Mouse (Mus musculus) intestine, embryonic 15.5 days (tissue): ENCODE measurements around the gene Dlgap1. TPM values are rescaled to one million over a fixed set of nuclear protein-coding genes. Genes with fewer than 3 reads are reported as not detected.

ENCODE experiments used
- ATAC-seq: fragments of 200-750 bp; cut with Nextera tagmentation; 2 replicates; pipeline ENCODE4 v1.8.0; 2017; ENCODE audit warnings: moderate TSS enrichment, moderate library complexity
- H3K27ac ChIP-seq: fragments of 300-500 bp; sonication (generic); 2 replicates; pipeline ENCODE4 v1.5.1; 2015; ENCODE audit warnings: mild to moderate bottlenecking, inconsistent platforms
- H3K27me3 ChIP-seq: fragments of 300-500 bp; sonication (generic); replicated peaks from 2 replicates; pipeline ENCODE4 v1.6.1; 2015; ENCODE audit warnings: inconsistent platforms
- H3K36me3 ChIP-seq: fragments of 300-500 bp; sonication (generic); 2 replicates; pipeline ENCODE4 v1.6.1; 2015; ENCODE audit warnings: inconsistent platforms
- H3K4me1 ChIP-seq: fragments of 300-500 bp; sonication (generic); replicated peaks from 2 replicates; pipeline ENCODE4 v1.6.1; 2015; ENCODE audit warnings: inconsistent platforms
- H3K4me2 ChIP-seq: fragments of 300-500 bp; sonication (generic); replicated peaks from 2 replicates; pipeline ENCODE4 v1.6.1; 2015; ENCODE audit warnings: mild to moderate bottlenecking, inconsistent platforms
- H3K4me3 ChIP-seq: fragments of 300-500 bp; sonication (generic); replicated peaks from 2 replicates; pipeline ENCODE4 v1.5.1; 2015; ENCODE audit warnings: inconsistent platforms
- H3K9ac ChIP-seq: fragments of 300-500 bp; sonication (generic); 2 replicates; pipeline ENCODE4 v1.6.1; 2015; ENCODE audit warnings: inconsistent platforms
- H3K9me3 ChIP-seq: fragments of 300-500 bp; sonication (generic); 2 replicates; pipeline ENCODE4 v1.6.1; 2016; ENCODE audit warnings: inconsistent platforms
- WGBS: fragments of 180-500 bp; shearing (Covaris S2); methylation state at CpG from one replicate; pipeline ENCODE4 v1.1.7; 2015; 5-methylcytosine and 5-hydroxymethylcytosine counted together
- polyA plus RNA-seq: library from polyadenylated mRNA; unstranded; fragments of >200 nt; fragmentation: Nextera tagmentation; extraction: Ambion mirVana; gene quantifications from 2 replicates; pipeline ENCODE4 v1.2.1, GENCODE M21; 2015

Dlgap1 gene
- polyA plus RNA-seq, 1 experiment from 2014 or later = 1.6 TPM

GRCm38 (mm10) chr17:70022618-70023017, 53.7 kb downstream of the Dlgap1 start:
- Histone ChIP-seq H3K27ac (no peak overlapping the region), H3K4me2 (no peak overlapping the region), H3K36me3 (no peaks in the 10 kb centered on the region), H3K9me3 (no peaks in the 10 kb centered on the region), H3K27me3 (no peaks in the 10 kb centered on the region), H3K4me3 (no peak overlapping the region), H3K4me1 (no peaks in the 10 kb centered on the region), H3K9ac (no peak overlapping the region)
- WGBS = 76% methylated on average over 2 of the region's 2 CpGs
- ATAC-seq = no peak

- 41% methylated on average over 2 of the region's 2 CpGs for WGBS
- peak; percentile 41; the same call in 1 of the 2 replicates for ATAC-seq
Measured at GRCm38 (mm10) chr17:70034862-70035261, 66.0 kb downstream of the Dlgap1 start.

GRCm38 (mm10) chr17:70040751-70041430, 72.0 kb downstream of the Dlgap1 start:
- no peak overlapping the region for H3K9ac ChIP-seq
- H3K4me2 ChIP-seq = no peak overlapping the region
- WGBS = 49% methylated on average over 7 of the region's 7 CpGs
- H3K27ac ChIP-seq = no peak overlapping the region
- H3K36me3 ChIP-seq = no peaks in the 10 kb centered on the region
- ATAC-seq = no peak
- no peaks in the 10 kb centered on the region for H3K9me3 ChIP-seq
- H3K4me3 ChIP-seq = no peak overlapping the region
- H3K27me3 ChIP-seq = no peaks in the 10 kb centered on the region
- H3K4me1 ChIP-seq = no peaks in the 10 kb centered on the region; the same call in 1 of the 2 replicates

More at GRCm38 (mm10) chr17:70034862-70035261, 66.0 kb downstream of the Dlgap1 start:
- Histone ChIP-seq H3K4me3 (no peak overlapping the region), H3K27ac (no peak overlapping the region), H3K9me3 (no peaks in the 10 kb centered on the region), H3K36me3 (no peaks in the 10 kb centered on the region), H3K4me2 (no peak overlapping the region), H3K27me3 (no peaks in the 10 kb centered on the region), H3K9ac (no peak overlapping the region), H3K4me1 (no peaks in the 10 kb centered on the region)

- no peaks in the 10 kb centered on the region for H3K4me1 ChIP-seq
- H3K36me3 ChIP-seq = no peaks in the 10 kb centered on the region
- no peak overlapping the region for H3K27ac ChIP-seq
- no peaks in the 10 kb centered on the region for H3K9me3 ChIP-seq
- H3K4me3 ChIP-seq = no peak overlapping the region
- H3K27me3 ChIP-seq = no peaks in the 10 kb centered on the region
- H3K9ac ChIP-seq = no peak overlapping the region
- no peak for ATAC-seq
- 81% methylated on average over 6 of the region's 6 CpGs for WGBS
- H3K4me2 ChIP-seq = no peak overlapping the region
Measured at GRCm38 (mm10) chr17:70068281-70068680, 99.4 kb downstream of the Dlgap1 start.

GRCm38 (mm10) chr17:70072066-70072465, 103.2 kb downstream of the Dlgap1 start:
- H3K4me2 ChIP-seq = no peak overlapping the region
- no peak overlapping the region for H3K27ac ChIP-seq
- no peak for ATAC-seq
- H3K27me3 ChIP-seq = no peaks in the 10 kb centered on the region
- 64% methylated on average over 2 of the region's 2 CpGs for WGBS
- H3K4me3 ChIP-seq = no peak overlapping the region
- H3K9me3 ChIP-seq = no peaks in the 10 kb centered on the region
- no peaks in the 10 kb centered on the region for H3K4me1 ChIP-seq
- H3K36me3 ChIP-seq = no peaks in the 10 kb centered on the region
- H3K9ac ChIP-seq = no peak overlapping the region

GRCm38 (mm10) chr17:70088220-70088619, 119.3 kb downstream of the Dlgap1 start:
- 87% methylated on average over 4 of the region's 4 CpGs for WGBS
- no peak overlapping the region for H3K4me3 ChIP-seq
- no peaks in the 10 kb centered on the region for H3K36me3 ChIP-seq
- ATAC-seq = no peak
- no peaks in the 10 kb centered on the region for H3K4me1 ChIP-seq
- no peak overlapping the region for H3K4me2 ChIP-seq
- no peak overlapping the region for H3K9ac ChIP-seq
- no peak overlapping the region for H3K27ac ChIP-seq
- no peaks in the 10 kb centered on the region for H3K9me3 ChIP-seq
- H3K27me3 ChIP-seq = no peaks in the 10 kb centered on the region

- no peak for ATAC-seq
- Histone ChIP-seq H3K4me3 (no peak overlapping the region), H3K9ac (no peak overlapping the region), H3K4me2 (no peak overlapping the region), H3K27ac (no peak overlapping the region), H3K36me3 (no peaks in the 10 kb centered on the region), H3K4me1 (no peaks in the 10 kb centered on the region), H3K27me3 (no peaks in the 10 kb centered on the region), H3K9me3 (no peaks in the 10 kb centered on the region)
- WGBS = 82% methylated on average over 2 of the region's 2 CpGs
Measured at GRCm38 (mm10) chr17:70090737-70091136, 121.9 kb downstream of the Dlgap1 start.

- H3K9me3 ChIP-seq = no peaks in the 10 kb centered on the region
- H3K4me3 ChIP-seq = no peak overlapping the region
- no peaks in the 10 kb centered on the region for H3K36me3 ChIP-seq
- H3K9ac ChIP-seq = no peak overlapping the region
- H3K27ac ChIP-seq = no peak overlapping the region
- 79% methylated on average over 2 of the region's 2 CpGs for WGBS
- H3K4me2 ChIP-seq = no peak overlapping the region
- no peak for ATAC-seq
- no peaks in the 10 kb centered on the region for H3K4me1 ChIP-seq
- H3K27me3 ChIP-seq = no peaks in the 10 kb centered on the region
Measured at GRCm38 (mm10) chr17:70129151-70129550, 160.3 kb downstream of the Dlgap1 start.

- no peak overlapping the region for H3K27ac ChIP-seq
- no peaks in the 10 kb centered on the region for H3K36me3 ChIP-seq
- H3K27me3 ChIP-seq = no peaks in the 10 kb centered on the region
- no peaks in the 10 kb centered on the region for H3K4me1 ChIP-seq
- 92% methylated on average over 2 of the region's 2 CpGs for WGBS
- H3K9ac ChIP-seq = no peak overlapping the region
- no peak for ATAC-seq
- H3K4me2 ChIP-seq = no peak overlapping the region
- H3K9me3 ChIP-seq = no peaks in the 10 kb centered on the region
- H3K4me3 ChIP-seq = no peak overlapping the region
Measured at GRCm38 (mm10) chr17:70169831-70170230, 201.0 kb downstream of the Dlgap1 start.

- H3K27me3 ChIP-seq = no peaks in the 10 kb centered on the region
- WGBS = 83% methylated on average over 9 of the region's 9 CpGs
- ATAC-seq = no peak
- H3K9me3 ChIP-seq = no peaks in the 10 kb centered on the region
- no peaks in the 10 kb centered on the region for H3K4me1 ChIP-seq
- H3K27ac ChIP-seq = no peak overlapping the region
- no peaks in the 10 kb centered on the region for H3K36me3 ChIP-seq
- H3K4me2 ChIP-seq = no peak overlapping the region
- H3K4me3 ChIP-seq = no peak overlapping the region
- H3K9ac ChIP-seq = no peak overlapping the region
Measured at GRCm38 (mm10) chr17:70172500-70173036, 203.7 kb downstream of the Dlgap1 start.

- 85% methylated on average over 6 of the region's 6 CpGs for WGBS
- Histone ChIP-seq H3K9me3 (no peaks in the 10 kb centered on the region), H3K27ac (no peak overlapping the region), H3K4me1 (no peaks in the 10 kb centered on the region), H3K4me2 (no peak overlapping the region), H3K36me3 (no peaks in the 10 kb centered on the region), H3K9ac (no peak overlapping the region), H3K27me3 (no peaks in the 10 kb centered on the region), H3K4me3 (no peak overlapping the region)
- no peak for ATAC-seq
Measured at GRCm38 (mm10) chr17:70173916-70174315, 205.0 kb downstream of the Dlgap1 start.

- H3K9ac ChIP-seq = no peak overlapping the region
- no peaks in the 10 kb centered on the region for H3K4me1 ChIP-seq
- no peak overlapping the region for H3K4me2 ChIP-seq
- no peaks in the 10 kb centered on the region for H3K9me3 ChIP-seq
- ATAC-seq = no peak
- no peak overlapping the region for H3K4me3 ChIP-seq
- H3K27me3 ChIP-seq = no peaks in the 10 kb centered on the region
- H3K36me3 ChIP-seq = no peaks in the 10 kb centered on the region
- H3K27ac ChIP-seq = no peak overlapping the region
- 81% methylated on average over 6 of the region's 6 CpGs for WGBS
Measured at GRCm38 (mm10) chr17:70191228-70191627, 222.4 kb downstream of the Dlgap1 start.

GRCm38 (mm10) chr17:70222891-70223290, 254.0 kb downstream of the Dlgap1 start:
- Histone ChIP-seq H3K27me3 (no peaks in the 10 kb centered on the region), H3K4me1 (no peaks in the 10 kb centered on the region), H3K4me3 (no peak overlapping the region), H3K9me3 (no peaks in the 10 kb centered on the region), H3K36me3 (no peaks in the 10 kb centered on the region), H3K9ac (no peak overlapping the region), H3K4me2 (no peak overlapping the region), H3K27ac (no peak overlapping the region)
- 68% methylated on average over 3 of the region's 3 CpGs for WGBS
- no peak for ATAC-seq
